Mouse (Mus musculus) stomach, embryonic 16.5 days (tissue): ENCODE data around the gene Zmiz2. TPM values are rescaled to one million over a fixed set of nuclear protein-coding genes. Genes with fewer than 3 reads are reported as not detected.

ENCODE experiments used
- ATAC-seq: fragments of 200-750 bp; cut with Nextera tagmentation; 2 replicates; pipeline ENCODE4 v1.8.0; 2017; ENCODE audit warnings: moderate number of reproducible peaks, moderate TSS enrichment; ENCODE audit not compliant: insufficient read depth, low FRiP score
- H3K27ac ChIP-seq: fragments of 300-500 bp; sonication (generic); 2 replicates; pipeline ENCODE4 v1.5.1; 2014; ENCODE audit warnings: low read length
- H3K27me3 ChIP-seq: fragments of 300-500 bp; sonication (generic); 2 replicates; pipeline ENCODE4 v1.6.1; 2014; ENCODE audit warnings: low read length, control low read depth, mixed read lengths; ENCODE audit not compliant: control insufficient read depth, insufficient read depth
- H3K36me3 ChIP-seq: fragments of 300-500 bp; sonication (generic); 2 replicates; pipeline ENCODE4 v1.6.1; 2014; ENCODE audit warnings: low read length; ENCODE audit not compliant: control insufficient read depth, insufficient read depth
- H3K4me1 ChIP-seq: fragments of 300-500 bp; sonication (generic); 2 replicates; pipeline ENCODE4 v1.6.1; 2014; ENCODE audit warnings: low read length, control low read depth, mixed read lengths; ENCODE audit not compliant: control insufficient read depth, insufficient read depth
- H3K4me2 ChIP-seq: fragments of 300-500 bp; sonication (generic); 2 replicates; pipeline ENCODE4 v1.6.1; 2014; ENCODE audit warnings: low read depth, low read length, mixed read lengths
- H3K4me3 ChIP-seq: fragments of 300-500 bp; sonication (generic); replicated peaks from 2 replicates; pipeline ENCODE4 v1.5.1; 2014; ENCODE audit warnings: mild to moderate bottlenecking, low read length
- H3K9ac ChIP-seq: fragments of 300-500 bp; sonication (generic); 2 replicates; pipeline ENCODE4 v1.6.1; 2014; ENCODE audit warnings: low read length
- H3K9me3 ChIP-seq: fragments of 300-500 bp; sonication (generic); replicated peaks from 2 replicates; pipeline ENCODE4 v1.6.1; 2016; ENCODE audit warnings: low read length, control low read depth; ENCODE audit not compliant: control insufficient read depth
- WGBS: fragments of 180-500 bp; shearing (Covaris S2); extraction: QIAGEN DNeasy Blood & Tissue Kit; methylation state at CpG from one replicate; pipeline ENCODE4 v1.1.7; 2014; 5-methylcytosine and 5-hydroxymethylcytosine counted together
- polyA plus RNA-seq: library from polyadenylated mRNA; unstranded; fragments of >200 nt; fragmentation: Nextera tagmentation; extraction: Ambion mirVana; gene quantifications from 2 replicates; pipeline ENCODE4 v1.2.1, GENCODE M21; 2015

Zmiz2 gene
- polyA plus RNA-seq, result 9.8 and 10.2 TPM in 2 replicates

DNA sequence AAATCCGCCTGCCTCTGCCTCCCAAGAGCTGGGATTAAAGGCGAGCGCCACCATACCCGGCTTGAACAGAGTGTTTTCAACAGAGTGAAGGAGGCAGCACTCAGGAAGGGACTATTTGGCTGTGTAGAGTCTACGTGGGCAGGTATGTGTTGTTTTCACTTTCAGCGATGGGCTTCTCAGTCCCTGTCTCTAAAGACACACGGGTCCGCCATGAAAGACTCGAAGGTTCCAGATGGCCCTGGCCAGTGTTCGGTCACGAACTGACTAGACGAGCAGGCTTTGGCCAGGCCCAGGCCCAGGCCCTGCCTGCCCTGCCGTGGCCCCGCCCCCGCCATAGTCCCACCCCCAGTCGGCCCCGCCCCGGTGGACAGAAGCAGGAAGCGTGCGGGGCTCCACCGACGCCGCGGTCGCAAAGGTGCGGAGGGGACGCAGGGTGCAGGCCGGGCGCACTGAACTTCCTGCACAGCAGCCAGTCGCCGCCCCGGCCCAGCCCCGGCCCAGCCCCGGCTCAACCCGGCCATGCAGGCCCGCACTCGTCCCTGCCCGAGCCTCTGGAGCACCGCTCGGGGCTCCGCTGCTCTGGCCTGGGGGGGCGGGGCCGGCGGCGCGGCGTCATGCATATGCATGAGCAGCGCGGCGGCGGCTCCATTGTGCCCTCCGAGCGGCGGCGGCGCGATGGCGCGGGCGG lies at the start of gene Zmiz2:
Gene Zmiz2 (plus strand): TSS at position 349 of the 688 bp plus-strand sequence.
- H3K27me3 ChIP-seq, result no peaks in the 10 kb centered on the region
- peak within 1 kb of the TSS; percentile 92 for H3K9ac ChIP-seq
- peak within 1 kb of the TSS; percentile 77 for H3K4me2 ChIP-seq
- peak; percentile 98 for ATAC-seq
- H3K36me3 ChIP-seq, result no peaks in the 10 kb centered on the region
- H3K27ac ChIP-seq, result peak within 1 kb of the TSS; percentile 96
- H3K4me3 ChIP-seq, result peak within 1 kb of the TSS; percentile 89
- peaks cover 8% of the 10 kb centered on the region; the same call in 1 of the 2 replicates for H3K4me1 ChIP-seq
- no peaks in the 10 kb centered on the region for H3K9me3 ChIP-seq
- 5% methylated on average over 57 of the region's 60 CpGs for whole genome bisulfite sequencing

DNA sequence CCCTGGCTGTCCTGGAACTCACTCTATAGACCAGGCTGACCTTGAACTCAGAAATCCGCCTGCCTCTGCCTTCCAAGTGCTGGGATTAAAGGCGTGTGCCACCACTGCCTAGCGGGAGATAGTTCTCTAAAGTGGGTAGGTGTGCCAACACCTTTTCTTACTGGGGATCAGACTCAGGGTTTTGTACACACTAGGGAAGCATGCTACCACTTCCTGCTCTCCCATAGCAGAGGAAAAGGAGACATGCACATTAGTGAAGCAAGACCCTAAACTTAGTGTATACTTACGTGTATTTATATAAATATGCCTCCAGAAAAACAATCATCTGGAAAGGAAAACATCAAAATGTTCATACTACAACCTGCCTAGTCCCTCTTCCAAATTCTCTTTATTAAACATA lies 42.9 kb upstream of the Zmiz2 start:
- ATAC-seq, result no peak
- H3K27me3 ChIP-seq, result no peaks in the 10 kb centered on the region
- peaks cover 51% of the 10 kb centered on the region for H3K36me3 ChIP-seq
- WGBS, result 98% methylated on average over 4 of the region's 4 CpGs
- no peak overlapping the region for H3K27ac ChIP-seq
- no peak overlapping the region for H3K4me3 ChIP-seq
- no peaks in the 10 kb centered on the region for H3K9me3 ChIP-seq
- no peak overlapping the region for H3K4me2 ChIP-seq
- H3K4me1 ChIP-seq, result no peaks in the 10 kb centered on the region
- no peak overlapping the region for H3K9ac ChIP-seq

DNA sequence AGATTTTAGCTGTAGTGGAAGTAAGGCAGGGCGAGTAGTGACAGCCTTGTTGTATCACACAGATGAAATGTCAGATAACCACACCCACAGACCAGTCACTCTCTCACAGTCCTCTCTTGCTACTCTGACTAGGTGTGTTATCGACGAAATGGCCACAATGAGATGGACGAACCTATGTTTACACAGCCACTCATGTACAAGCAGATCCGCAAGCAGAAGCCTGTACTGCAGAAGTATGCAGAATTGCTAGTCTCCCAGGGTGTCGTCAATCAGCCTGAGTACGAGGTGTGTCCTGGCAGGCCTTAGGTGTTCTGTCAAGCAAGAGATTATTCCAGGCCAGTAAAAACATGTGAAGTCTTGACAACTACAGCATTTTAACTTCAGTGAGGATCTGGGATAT lies 41.9 kb upstream of the Zmiz2 start:
- Histone ChIP-seq H3K36me3 (peaks cover 49% of the 10 kb centered on the region), H3K9ac (no peak overlapping the region), H3K4me2 (no peak overlapping the region), H3K9me3 (no peaks in the 10 kb centered on the region), H3K4me1 (no peaks in the 10 kb centered on the region), H3K27ac (no peak overlapping the region; the same call in 1 of the 2 replicates), H3K4me3 (no peak overlapping the region), H3K27me3 (no peaks in the 10 kb centered on the region)
- peak; percentile 58; the same call in 1 of the 2 replicates for ATAC-seq
- WGBS, result 72% methylated on average over 7 of the region's 7 CpGs

DNA sequence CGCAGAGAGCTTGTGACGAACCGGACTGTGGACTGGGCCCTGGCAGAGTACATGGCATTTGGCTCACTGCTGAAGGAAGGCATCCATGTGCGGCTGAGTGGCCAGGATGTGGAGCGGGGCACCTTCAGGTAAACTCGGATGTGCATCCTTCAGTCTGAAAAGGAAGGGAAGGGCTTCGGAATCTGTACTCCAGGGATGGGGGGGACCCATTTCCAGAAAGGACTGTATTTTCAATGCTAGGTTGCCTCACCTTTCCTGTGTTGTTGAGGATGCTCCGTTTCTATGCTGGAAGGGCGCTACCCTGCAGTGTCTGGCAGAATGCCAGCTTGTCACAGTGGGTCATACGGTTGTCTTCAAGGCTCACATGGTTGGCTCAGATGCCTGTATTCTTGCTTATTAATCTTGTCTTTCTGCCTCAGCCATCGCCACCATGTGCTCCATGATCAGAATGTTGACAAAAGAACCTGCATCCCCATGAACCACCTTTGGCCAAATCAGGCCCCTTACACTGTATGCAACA lies 40.1 kb upstream of the Zmiz2 start:
- Histone ChIP-seq H3K36me3 (peaks cover 50% of the 10 kb centered on the region), H3K4me1 (no peaks in the 10 kb centered on the region), H3K27me3 (no peaks in the 10 kb centered on the region), H3K9ac (no peak overlapping the region), H3K9me3 (no peaks in the 10 kb centered on the region), H3K27ac (no peak overlapping the region), H3K4me2 (no peak overlapping the region), H3K4me3 (no peak overlapping the region)
- no peak for ATAC-seq
- WGBS, result 87% methylated on average over 11 of the region's 11 CpGs

DNA sequence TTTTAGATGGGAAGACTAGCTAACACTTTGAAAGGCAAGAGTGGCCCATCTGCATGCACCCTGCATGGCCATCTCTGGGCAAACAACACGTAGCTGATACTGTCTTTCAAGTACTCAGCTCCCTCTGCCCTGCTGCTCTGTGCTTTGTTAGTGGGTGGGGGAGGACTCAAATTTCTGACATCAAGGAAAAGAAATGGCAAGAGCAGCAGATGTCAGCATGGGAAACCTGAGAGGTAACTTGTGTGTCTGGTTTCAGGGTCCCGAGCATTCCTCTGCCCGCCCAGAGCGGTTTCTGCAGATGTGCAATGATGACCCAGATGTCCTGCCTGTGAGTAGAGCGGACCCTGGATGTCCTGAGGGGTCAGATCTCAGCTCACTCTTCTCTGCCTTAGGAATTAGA lies 39.3 kb upstream of the Zmiz2 start:
- no peaks in the 10 kb centered on the region for H3K9me3 ChIP-seq
- no peak for ATAC-seq
- no peak overlapping the region for H3K4me2 ChIP-seq
- no peak overlapping the region for H3K4me3 ChIP-seq
- no peaks in the 10 kb centered on the region for H3K27me3 ChIP-seq
- WGBS, result 94% methylated on average over 5 of the region's 5 CpGs
- no peaks in the 10 kb centered on the region for H3K4me1 ChIP-seq
- H3K9ac ChIP-seq, result no peak overlapping the region
- H3K36me3 ChIP-seq, result peaks cover 47% of the 10 kb centered on the region
- H3K27ac ChIP-seq, result no peak overlapping the region

DNA sequence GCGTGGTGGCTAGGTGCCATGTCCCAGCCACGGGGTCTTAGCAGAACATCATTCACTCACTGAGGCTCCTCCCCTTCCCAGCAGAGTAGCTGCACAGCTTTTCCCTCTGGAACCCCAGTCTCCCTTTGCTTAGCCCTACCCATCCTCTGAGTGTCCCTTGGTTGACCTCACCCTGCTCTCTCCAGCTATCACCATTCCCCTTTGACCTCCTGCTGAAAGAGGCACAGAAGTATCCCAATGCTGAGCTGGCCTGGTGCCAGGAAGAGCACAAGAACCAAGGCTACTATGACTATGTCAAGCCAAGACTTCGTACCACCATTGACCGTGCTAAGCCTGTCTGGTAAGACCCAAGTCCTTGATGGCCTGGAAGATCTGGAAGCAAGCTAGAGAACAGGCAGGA lies 33.8 kb upstream of the Zmiz2 start:
- no peaks in the 10 kb centered on the region for H3K27me3 ChIP-seq
- peaks cover 41% of the 10 kb centered on the region for H3K36me3 ChIP-seq
- no peaks in the 10 kb centered on the region for H3K4me1 ChIP-seq
- H3K9me3 ChIP-seq, result no peaks in the 10 kb centered on the region
- no peak overlapping the region for H3K9ac ChIP-seq
- no peak for ATAC-seq
- no peak overlapping the region for H3K4me2 ChIP-seq
- 79% methylated on average over 4 of the region's 4 CpGs for WGBS
- H3K27ac ChIP-seq, result no peak overlapping the region
- no peak overlapping the region for H3K4me3 ChIP-seq

DNA sequence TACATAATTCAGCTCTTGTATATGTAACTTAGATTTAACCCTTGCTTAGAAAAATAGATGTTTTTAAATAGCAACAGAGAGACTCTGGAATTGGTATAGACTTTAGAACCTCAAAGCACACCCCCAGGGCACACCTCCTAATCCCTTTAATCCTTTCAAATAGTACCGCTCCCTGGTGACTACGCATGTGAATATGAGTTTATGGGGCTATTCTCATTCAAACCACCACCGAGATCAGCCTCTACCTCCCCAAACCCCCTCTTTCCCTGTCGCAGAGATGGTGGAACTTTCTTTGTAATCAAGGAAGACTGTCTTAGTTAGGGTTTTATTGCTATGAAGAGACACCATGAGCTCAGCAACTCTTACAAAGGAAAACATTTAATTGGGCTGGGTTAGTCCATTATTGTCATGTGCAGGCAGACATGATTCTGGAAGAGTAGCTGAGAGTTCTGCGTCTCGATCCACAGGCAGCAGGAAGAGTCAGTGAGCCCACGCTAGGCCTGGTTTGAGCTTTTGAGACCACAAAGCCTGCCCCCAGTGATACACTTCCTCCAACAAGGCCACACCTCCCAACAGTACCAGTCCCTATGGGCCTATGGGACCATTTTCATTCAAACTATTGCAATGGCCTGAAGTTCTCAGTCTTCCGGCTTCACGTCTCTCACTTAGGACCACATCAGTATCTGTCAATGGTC lies 24.1 kb upstream of the Zmiz2 start:
- Histone ChIP-seq H3K4me1 (peaks cover 3% of the 10 kb centered on the region; the same call in 1 of the 2 replicates), H3K27me3 (no peaks in the 10 kb centered on the region), H3K36me3 (no peaks in the 10 kb centered on the region), H3K9ac (no peak overlapping the region), H3K27ac (no peak overlapping the region), H3K4me2 (no peak overlapping the region), H3K4me3 (no peak overlapping the region), H3K9me3 (no peaks in the 10 kb centered on the region)
- WGBS, result 89% methylated on average over 9 of the region's 9 CpGs
- no peak for ATAC-seq

DNA sequence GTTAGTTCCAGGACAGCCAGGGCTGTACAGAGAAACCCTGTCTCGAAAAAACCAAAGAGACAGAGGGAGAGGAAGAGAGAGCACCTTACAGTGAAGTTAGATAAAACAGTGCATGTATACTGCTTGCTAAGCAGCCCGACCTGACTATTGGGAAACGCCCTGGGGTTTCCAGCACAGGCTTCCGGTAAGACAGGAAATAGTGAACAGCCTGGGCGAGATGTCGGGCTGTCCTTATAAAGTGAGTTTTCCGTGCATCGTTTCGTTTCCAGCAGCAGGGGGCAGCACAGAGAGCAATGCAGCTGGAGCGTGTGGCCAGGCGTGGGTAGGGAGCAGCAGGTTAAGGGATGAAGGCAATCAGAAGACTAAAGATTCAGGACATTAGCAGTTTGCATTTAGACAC lies 23.0 kb upstream of the Zmiz2 start:
- Histone ChIP-seq H3K27ac (peak overlapping the region; percentile 27; the same call in 1 of the 2 replicates), H3K4me2 (no peak overlapping the region), H3K9me3 (no peaks in the 10 kb centered on the region), H3K4me1 (peaks cover 3% of the 10 kb centered on the region; the same call in 1 of the 2 replicates), H3K36me3 (no peaks in the 10 kb centered on the region), H3K4me3 (no peak overlapping the region), H3K9ac (no peak overlapping the region), H3K27me3 (no peaks in the 10 kb centered on the region)
- WGBS, result 14% methylated on average over 11 of the region's 11 CpGs
- peak; percentile 72; the same call in 1 of the 2 replicates for ATAC-seq

DNA sequence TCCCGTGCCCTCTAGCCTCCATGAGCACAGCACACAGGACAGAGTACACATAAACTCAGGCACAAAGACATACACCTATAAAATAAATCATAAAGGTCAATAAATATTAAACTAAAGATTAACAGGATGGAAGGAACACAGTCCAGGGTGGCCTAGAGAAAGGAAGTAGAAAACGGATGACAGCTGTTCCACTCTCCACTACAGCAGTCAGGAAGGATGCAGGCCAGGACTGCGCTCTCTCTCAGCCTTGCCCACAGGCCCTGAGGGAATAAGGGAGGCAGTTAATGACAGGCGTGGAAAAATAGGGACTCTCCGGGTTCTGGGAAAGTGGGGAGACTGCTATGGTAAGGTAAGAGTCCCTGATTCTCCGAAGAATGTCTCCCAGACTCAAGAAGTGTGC lies 22.4 kb upstream of the Zmiz2 start:
- Histone ChIP-seq H3K4me2 (no peak overlapping the region), H3K27me3 (no peaks in the 10 kb centered on the region), H3K9me3 (no peaks in the 10 kb centered on the region), H3K36me3 (no peaks in the 10 kb centered on the region), H3K9ac (no peak overlapping the region), H3K4me3 (no peak overlapping the region), H3K4me1 (peaks cover 3% of the 10 kb centered on the region; the same call in 1 of the 2 replicates), H3K27ac (peak overlapping the region; percentile 34; the same call in 1 of the 2 replicates)
- WGBS, result 55% methylated on average over 6 of the region's 6 CpGs
- peak; percentile 38; the same call in 1 of the 2 replicates for ATAC-seq
